Mouse (Mus musculus) urinary bladder, postnatal 14 days (tissue): ENCODE measurements around the gene Ercc8.

ENCODE experiments used
- DNase-seq: peaks from one replicate; pipeline ENCODE4 v3.0.0; 2021; ENCODE audit warnings: low spot score

The Ercc8 gene

GRCm38 (mm10) chr13:108157732-108158464 lies 633 bp upstream of the Ercc8 start:
- DNase-seq = no peak

- no peak for DNase-seq
Measured at GRCm38 (mm10) chr13:108159241-108159575, 677 bp downstream of the Ercc8 start.

- no peak for DNase-seq
Measured at GRCm38 (mm10) chr13:108159963-108160362, 1.4 kb downstream of the Ercc8 start.

- no peak for DNase-seq
Measured at GRCm38 (mm10) chr13:108163912-108164311, 5.4 kb downstream of the Ercc8 start.

DNA sequence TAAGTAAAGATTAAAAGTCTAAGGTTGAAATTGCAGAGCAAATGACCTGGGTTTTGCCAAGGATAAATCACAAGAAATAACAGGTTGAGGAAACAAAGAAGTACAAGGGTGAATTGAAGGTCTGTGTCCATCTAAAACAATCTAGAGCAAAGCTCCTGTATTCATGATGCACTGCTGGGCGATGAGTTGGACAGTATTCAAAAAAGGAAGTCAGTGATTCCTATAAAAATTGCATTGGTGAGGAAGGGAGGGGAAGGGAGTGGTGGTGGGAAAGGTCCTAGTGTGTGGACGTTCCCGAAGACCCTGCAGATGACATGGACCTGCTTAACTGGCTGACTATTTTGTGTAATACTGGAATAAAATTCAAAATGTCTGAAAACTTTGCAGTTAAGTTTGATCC lies 6.1 kb downstream of the Ercc8 start:
- no peak for DNase-seq

DNA sequence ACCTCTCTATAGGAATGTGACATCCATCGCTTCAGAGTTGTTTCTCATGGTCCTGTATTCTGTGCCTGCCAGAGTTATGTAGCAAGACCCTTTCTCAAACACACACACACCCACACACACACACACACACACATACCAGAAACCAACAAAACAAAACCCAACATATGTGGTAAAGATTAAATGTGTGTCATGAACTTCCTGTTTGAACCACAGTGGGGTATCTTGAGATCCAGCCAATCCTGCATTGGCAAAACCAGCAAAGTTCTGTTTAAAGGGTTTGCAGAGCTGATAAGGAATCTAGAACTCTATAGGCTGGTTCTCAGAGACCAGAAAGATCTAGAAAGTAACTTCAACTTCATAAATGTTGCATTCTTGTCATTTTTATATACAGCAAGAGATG lies 11.5 kb downstream of the Ercc8 start:
- no peak for DNase-seq

DNA sequence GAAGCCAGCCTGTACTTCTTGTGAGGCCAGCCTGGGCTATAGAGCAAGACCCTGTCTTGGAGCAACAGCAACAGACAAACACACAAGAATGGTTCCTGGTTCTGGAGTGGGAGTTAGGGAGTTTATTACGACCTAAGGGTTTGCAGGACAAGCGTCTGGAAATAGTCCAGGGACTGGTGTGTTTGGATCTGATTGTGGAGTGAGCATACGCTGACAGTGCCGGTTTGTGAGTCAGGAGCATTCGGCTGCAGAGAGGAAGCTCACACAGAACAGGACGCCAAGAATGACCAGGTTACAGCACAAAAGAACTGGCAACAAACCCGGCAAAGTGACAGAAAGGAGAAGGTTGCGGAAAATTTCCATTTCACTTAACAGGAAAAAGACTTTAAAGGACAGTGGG lies 12.0 kb downstream of the Ercc8 start:
- no peak for DNase-seq

DNA sequence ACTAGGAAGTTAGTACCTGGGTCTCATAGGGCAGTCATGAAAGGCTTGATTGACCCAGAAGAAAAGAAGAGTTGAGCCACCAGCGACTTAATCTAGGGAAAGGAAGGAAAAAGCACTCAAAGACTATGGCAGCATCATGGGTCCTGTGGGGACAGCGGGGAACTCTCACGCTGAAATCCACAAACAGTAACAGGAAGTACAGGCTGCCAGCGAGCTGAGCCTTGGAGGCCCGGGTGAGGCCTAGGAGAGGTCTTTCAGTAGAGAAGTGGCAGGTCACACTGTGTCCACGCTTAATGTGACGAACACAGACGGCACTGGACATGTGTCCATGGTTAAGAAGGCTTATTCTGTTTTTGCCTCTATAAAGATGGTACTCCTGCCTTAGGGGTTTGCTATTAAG lies 21.1 kb downstream of the Ercc8 start:
- DNase-seq = no peak

GRCm38 (mm10) chr13:108180821-108181220 lies 22.3 kb downstream of the Ercc8 start:
- DNase-seq = no peak

DNA sequence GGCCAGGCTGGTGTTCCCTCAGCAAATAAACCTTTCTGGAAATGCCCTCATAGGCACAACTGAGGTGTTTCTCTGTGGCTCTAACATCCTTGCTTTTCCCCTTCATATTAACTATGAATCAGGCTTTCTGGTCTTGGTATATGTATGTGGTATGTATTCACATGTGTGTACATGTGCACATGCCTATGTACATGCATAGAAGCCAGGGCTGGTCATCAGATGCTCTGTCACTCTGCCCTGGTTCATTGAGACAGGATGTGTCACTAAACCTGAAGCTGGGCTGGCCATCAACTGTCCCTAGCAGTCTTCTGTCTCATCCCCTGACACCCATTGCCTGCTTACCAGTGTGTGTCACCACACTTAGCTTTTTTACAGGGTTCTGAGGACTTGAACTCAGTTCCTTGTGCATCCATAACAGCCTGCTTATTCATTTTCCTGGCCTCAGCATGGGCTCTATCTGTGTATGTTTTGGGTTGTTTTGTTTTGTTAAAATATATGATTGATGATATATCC lies 26.3 kb downstream of the Ercc8 start:
- DNase-seq = no peak

GRCm38 (mm10) chr13:108185530-108185929 lies 27.0 kb downstream of the Ercc8 start:
- DNase-seq = no peak

DNA sequence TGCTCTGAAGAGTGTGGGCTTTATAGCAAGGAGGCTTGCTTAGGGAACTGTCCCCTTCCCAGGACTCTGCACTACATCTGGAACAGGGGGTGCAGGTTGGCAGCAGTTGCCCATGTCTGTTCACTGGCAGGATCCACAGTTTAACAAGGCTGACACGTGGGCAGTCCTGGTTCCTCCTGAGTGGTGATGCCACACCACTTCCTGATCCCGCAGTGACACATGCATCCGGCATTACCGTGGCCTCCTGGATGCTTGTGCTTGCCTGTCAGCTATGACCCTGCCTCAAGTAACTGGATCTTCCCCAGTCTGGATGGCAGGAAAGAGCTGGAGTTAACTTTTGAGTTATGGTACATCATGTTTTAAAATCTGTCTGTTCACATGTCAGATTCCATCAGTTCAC lies 29.5 kb downstream of the Ercc8 start:
- no peak for DNase-seq

GRCm38 (mm10) chr13:108191074-108191720 lies 32.7 kb downstream of the Ercc8 start:
- DNase-seq = peak; percentile 61

GRCm38 (mm10) chr13:108195474-108195873 lies 36.9 kb downstream of the Ercc8 start:
- DNase-seq = no peak

DNA sequence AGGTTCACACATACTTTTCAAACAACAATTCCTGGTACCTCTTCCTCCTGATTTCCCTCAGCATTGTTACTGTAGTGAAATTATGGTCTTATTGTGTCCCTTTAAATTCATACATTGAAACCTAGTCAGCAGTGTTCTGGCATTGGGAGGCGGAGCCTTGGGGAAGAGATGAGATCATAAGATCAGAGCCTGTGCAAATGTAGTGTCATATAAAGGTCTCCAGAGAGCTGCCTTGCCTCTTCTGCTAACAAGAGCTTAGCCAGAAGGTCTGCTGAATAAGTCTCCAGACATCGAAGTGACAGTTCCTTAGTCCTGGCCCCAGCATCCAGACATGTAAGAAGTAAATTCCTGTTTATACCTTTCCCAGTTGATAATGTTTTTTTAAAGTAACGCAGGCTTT lies 46.3 kb downstream of the Ercc8 start:
- no peak for DNase-seq

DNA sequence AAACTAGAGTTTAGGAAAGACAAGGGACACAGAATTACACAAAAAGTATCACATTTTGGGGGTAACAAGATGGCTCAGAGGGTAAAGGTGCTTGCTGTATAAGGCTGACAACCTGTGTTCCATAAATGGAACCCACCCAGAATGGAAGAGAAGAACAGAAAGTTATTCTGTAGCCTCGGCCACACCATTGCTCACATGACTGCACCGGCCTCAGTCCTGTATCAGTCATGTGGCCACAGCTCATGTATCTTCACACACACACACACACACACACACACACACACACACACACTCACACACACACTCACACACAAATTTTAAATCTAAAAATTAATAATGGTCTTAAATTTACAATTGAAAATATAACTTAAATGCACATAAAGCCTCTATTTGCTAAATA lies 48.9 kb downstream of the Ercc8 start:
- DNase-seq = no peak

DNA sequence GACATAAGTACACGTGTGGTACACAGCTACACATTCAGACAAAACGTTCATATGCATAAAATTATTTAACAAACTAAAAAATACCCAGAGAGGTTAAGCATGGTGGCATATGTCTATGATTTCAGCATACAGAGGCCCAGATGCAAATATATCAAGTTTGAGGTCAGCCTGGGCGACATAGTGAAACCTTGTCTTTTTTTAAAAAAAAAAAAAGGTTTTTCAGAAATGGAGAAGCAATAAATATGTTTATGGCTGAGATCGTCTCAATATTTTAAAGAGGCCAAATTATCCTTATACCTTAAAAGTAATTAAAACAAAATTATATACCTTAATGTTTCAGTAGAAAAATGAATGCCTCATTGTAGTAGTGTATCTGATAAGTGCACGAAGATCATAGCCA lies 49.6 kb downstream of the Ercc8 start:
- DNase-seq = no peak

DNA sequence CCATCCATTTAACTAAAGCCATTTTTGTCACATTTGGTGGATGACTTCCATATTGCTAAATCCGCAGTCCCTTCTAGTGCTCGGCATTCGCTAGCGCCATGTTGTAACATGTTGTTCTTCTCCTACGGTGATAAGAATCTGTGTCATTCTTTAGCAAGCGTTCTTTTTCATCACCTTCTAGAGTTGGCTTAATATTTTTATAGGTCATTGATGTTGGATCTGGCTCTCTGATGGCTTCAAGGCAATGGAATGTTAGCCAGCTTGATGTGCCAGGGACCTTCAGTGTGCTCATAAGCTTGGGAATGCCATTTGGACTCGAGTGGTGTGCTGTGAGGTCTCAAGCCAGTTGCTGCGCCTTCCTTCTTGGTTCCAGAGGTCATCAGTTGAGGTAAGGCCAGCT lies 52.4 kb downstream of the Ercc8 start:
- DNase-seq = no peak

GRCm38 (mm10) chr13:108212397-108213018 lies 54.0 kb downstream of the Ercc8 start:
- no peak for DNase-seq

DNA sequence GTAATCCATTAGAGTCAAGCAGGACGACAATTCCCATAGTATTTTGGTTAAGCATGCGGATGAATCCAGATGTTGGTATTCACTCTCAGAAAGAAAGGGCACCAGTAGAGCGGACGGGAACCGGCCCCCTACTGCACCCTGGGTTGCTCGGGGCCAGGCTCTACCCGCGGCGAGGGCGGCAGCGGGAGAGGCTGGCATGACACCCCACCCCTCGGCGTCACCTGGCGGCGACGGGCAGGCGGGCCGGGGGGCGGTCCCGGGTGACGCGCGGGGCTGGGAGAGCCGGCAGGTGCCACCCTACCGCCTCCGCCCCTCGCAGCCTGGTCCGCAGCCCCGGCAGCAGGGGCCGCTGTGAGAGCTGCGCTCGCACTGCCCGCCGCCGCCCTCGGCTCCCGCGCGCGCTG lies 55.6 kb downstream of the Ercc8 start, which contains the start of gene Elovl7:
Gene Elovl7 (plus strand): TSS at position 324 of the 404 bp plus-strand sequence.
- peak; percentile 88 for DNase-seq

- peak; percentile 18 for DNase-seq
Measured at GRCm38 (mm10) chr13:108214485-108215107, 56.1 kb downstream of the Ercc8 start.

DNA sequence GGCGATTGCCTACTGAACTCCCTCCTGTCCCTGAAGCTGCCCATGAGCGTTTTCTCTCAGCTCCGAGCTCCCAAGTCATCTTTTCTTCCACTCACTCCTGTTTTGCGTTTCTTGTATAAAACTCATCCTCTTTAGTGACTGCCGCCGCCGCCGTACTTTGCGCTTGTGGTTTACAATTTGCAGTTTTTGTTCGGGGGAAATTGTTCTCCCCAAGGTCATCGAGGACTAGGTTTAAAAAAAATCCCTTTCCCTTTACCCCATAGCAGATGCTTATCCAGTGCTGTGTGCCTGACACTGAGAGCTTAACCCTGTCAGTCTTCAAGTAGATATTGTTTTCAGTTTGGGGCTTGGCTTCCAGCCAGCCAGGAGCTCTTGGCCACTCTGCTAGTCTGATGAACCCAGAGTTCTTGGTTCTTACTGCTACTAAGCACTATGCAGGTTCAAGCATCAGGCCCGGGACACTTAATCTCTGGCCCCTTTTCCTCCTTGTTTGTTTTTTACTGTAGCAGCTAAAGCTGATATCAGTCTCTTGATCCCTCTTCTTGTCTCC lies 56.8 kb downstream of the Ercc8 start:
- no peak for DNase-seq
